16 mouse cellular contexts compared by ENCODE assay signal in the genomic region with DNA sequence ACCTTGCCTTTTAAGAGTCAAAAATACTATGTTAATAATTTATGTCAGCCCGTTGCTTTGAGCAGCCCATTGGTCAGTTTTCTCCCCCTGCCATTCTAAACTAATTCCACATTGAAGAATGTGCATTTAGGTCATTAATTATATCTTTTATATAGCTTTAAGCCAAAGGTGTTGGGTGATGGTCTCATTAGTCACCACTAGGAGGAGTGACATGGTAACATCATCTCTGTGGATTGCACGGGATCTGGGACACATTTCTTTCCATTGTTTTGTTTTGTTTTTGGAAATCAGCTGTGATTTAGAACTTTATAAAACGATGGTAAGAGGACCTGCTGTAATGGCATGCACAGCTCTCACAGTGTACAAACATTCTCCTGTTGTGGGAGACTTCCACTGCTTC.
DNase-seq lines count a peak whose midpoint lies in the region; ATAC-seq and TF ChIP-seq lines count a peak whose summit lies in the region.
"Had no signal": no experiment of that assay in that cellular context is flagged by ENCODE, and none has a peak within 500 bp of the region (broad histone marks: within the 10 kb centered on the region; RNA-seq: fewer than 3 reads in every experiment).

No protein-coding gene starts in this region.

- H3K27ac ChIP-seq in hindbrain, postnatal 0 days: no peak overlapping the region
- no peak overlapping the region for H3K27ac ChIP-seq in hindbrain, embryonic 12.5 days
- no peak overlapping the region for H3K27ac ChIP-seq in lung, postnatal 0 days (ENCODE audit: low read length)
- H3K27ac ChIP-seq: heart, embryonic 10.5 days had no signal

- no peaks in the 10 kb centered on the region for H3K27me3 ChIP-seq in hindbrain, postnatal 0 days (ENCODE audit: insufficient read depth, low read length)
- H3K27me3 ChIP-seq in hindbrain, embryonic 12.5 days: no peaks in the 10 kb centered on the region
- no peaks in the 10 kb centered on the region for H3K27me3 ChIP-seq in lung, postnatal 0 days (replicated peaks; ENCODE audit: insufficient read depth, low read length)
- H3K27me3 ChIP-seq in G1E (ENCODE audit: insufficient read depth, low read length): no peaks in the 10 kb centered on the region

- H3K36me3 ChIP-seq in hindbrain, postnatal 0 days (ENCODE audit: insufficient read depth, low read length): peaks cover 5% of the 10 kb centered on the region; the same call in 1 of the 2 replicates
- H3K36me3 ChIP-seq in hindbrain, embryonic 12.5 days: peaks cover 8% of the 10 kb centered on the region
- H3K36me3 ChIP-seq in lung, postnatal 0 days (ENCODE audit: insufficient read depth, low read length): 0 out of 2 replicates have a peak, but pooled peaks cover 3% of the 10 kb centered on the region
- H3K36me3 ChIP-seq in G1E (replicated peaks): peaks cover 17% of the 10 kb centered on the region

- WGBS in hindbrain, postnatal 0 days: 67% methylated on average over 3 of the region's 3 CpGs
- 66% methylated on average over 3 of the region's 3 CpGs for WGBS in hindbrain, embryonic 12.5 days
- 44% methylated on average over 3 of the region's 3 CpGs for WGBS in lung, postnatal 0 days

- ATAC-seq in hindbrain, postnatal 0 days: no peak
- ATAC-seq in hindbrain, embryonic 12.5 days (ENCODE audit: low FRiP score): no peak
- ATAC-seq in lung, postnatal 0 days: no peak
- ATAC-seq in G1E (ENCODE audit: extremely low read depth, insufficient number of reproducible peaks, low FRiP score, poor library complexity, severe bottlenecking): no peak
- ATAC-seq: forebrain, embryonic 14.5 days had no signal

- H3K4me1 ChIP-seq in hindbrain, postnatal 0 days (ENCODE audit: insufficient read depth, low read length): no peaks in the 10 kb centered on the region
- no peaks in the 10 kb centered on the region for H3K4me1 ChIP-seq in hindbrain, embryonic 12.5 days
- no peaks in the 10 kb centered on the region for H3K4me1 ChIP-seq in lung, postnatal 0 days (ENCODE audit: insufficient read depth, low read depth, low read length)
- H3K4me1 ChIP-seq in G1E (ENCODE audit: insufficient read depth, low read depth, low read length): peaks cover 45% of the 10 kb centered on the region
- H3K4me1 ChIP-seq: heart, embryonic 10.5 days had no signal

- H3K4me2 ChIP-seq in hindbrain, postnatal 0 days (ENCODE audit: low read depth, low read length): no peak overlapping the region
- no peak overlapping the region for H3K4me2 ChIP-seq in hindbrain, embryonic 12.5 days (replicated peaks)
- no peak overlapping the region for H3K4me2 ChIP-seq in lung, postnatal 0 days (replicated peaks; ENCODE audit: low read depth, low read length)

- no peak overlapping the region for H3K4me3 ChIP-seq in hindbrain, postnatal 0 days (ENCODE audit: low read length)
- no peak overlapping the region for H3K4me3 ChIP-seq in hindbrain, embryonic 12.5 days
- no peak overlapping the region for H3K4me3 ChIP-seq in lung, postnatal 0 days (ENCODE audit: low read depth, low read length)
- no peak overlapping the region for H3K4me3 ChIP-seq in G1E (ENCODE audit: low read depth, low read length)
- H3K4me3 ChIP-seq: heart, embryonic 10.5 days; myocyte had no signal

- TF ChIP-seq EP300 in lung, postnatal 0 days (IDR thresholded peaks at IDR 0.05): no peak

- H3K9me3 ChIP-seq in hindbrain, postnatal 0 days (ENCODE audit: low read length): no peaks in the 10 kb centered on the region
- H3K9me3 ChIP-seq in hindbrain, embryonic 12.5 days (replicated peaks): no peaks in the 10 kb centered on the region
- no peaks in the 10 kb centered on the region for H3K9me3 ChIP-seq in lung, postnatal 0 days (ENCODE audit: low read length)
- H3K9me3 ChIP-seq in G1E (replicated peaks): no peaks in the 10 kb centered on the region
- H3K9me3 ChIP-seq: heart, embryonic 10.5 days had no signal

- DNase-seq in hindbrain, postnatal 0 days (ENCODE audit: low spot score): no peak
- DNase-seq in lung, postnatal 0 days (ENCODE audit: low spot score): no peak
- no peak for DNase-seq in lung, adult 18-20 months
- no peak for DNase-seq in G1E (ENCODE audit: low spot score)
- peak; percentile 4 for DNase-seq in induced T-regulatory cell, adult 2 months (ENCODE audit: low read depth)
- DNase-seq in left cerebral cortex, postnatal 14 days (ENCODE audit: low spot score in 2 of 2): no peak
- no peak for DNase-seq in thymus, postnatal 4 days
- DNase-seq: adrenal gland, postnatal 10 days; cerebellum, adult 9-10 months; embryo, embryonic 11 days; gastrocnemius, postnatal 10 days; retina, postnatal 1 day had no signal

- intact Hi-C loops in left cerebral cortex, postnatal 14 days (cut with DNase I): no loop called here

- TF ChIP-seq CTCF in hindbrain, postnatal 0 days (IDR thresholded peaks at IDR 0.05; ENCODE audit: low read depth): peak; percentile 52
- TF ChIP-seq CTCF in lung, postnatal 0 days (IDR thresholded peaks at IDR 0.05): peak; percentile 51
- TF ChIP-seq CTCF in G1E (IDR thresholded peaks at IDR 0.05; ENCODE audit: low read depth, low read length): 0 out of 2 replicates have a peak, but pooled peaks have one; percentile 8

- H3K9ac ChIP-seq in hindbrain, postnatal 0 days (replicated peaks; ENCODE audit: low read length): no peak overlapping the region
- no peak overlapping the region for H3K9ac ChIP-seq in hindbrain, embryonic 12.5 days
- H3K9ac ChIP-seq in lung, postnatal 0 days (replicated peaks; ENCODE audit: low read depth): no peak overlapping the region
